Mouse (Mus musculus) subcutaneous adipose tissue, adult 2 months (tissue): ENCODE data around the gene Gm31571. TPM values are rescaled to one million over a fixed set of nuclear protein-coding genes. Genes with fewer than 3 reads are reported as not detected.

ENCODE experiments used
- polyA plus RNA-seq: library from polyadenylated mRNA; depleted of rRNA; stranded (reverse); fragments of >200 nt; gene quantifications from 2 replicates; pipeline ENCODE4 v1.2.3, GENCODE M21; 2012; ENCODE audit warnings: low replicate concordance; rRNA removed

The Gm31571 gene
- not detected in 2 replicates for polyA plus RNA-seq

GRCm38 (mm10) chrY:22051253-22051652 lies at the start of gene Gm31571:
Gene Gm31571, minus strand, starts transcription at chrY:22051353.

